Mouse (Mus musculus): ENCODE data around the gene Ncl.
"Not testable (repeated sequence)": the region's sequence is repeated elsewhere in the genome, so short reads cannot be mapped to it uniquely, and the experiment has no call there.

The Ncl gene

GRCm38 (mm10) chr1:86358229-86358905 lies 833 bp downstream of the Ncl start:
- DNase-seq, result no peak

DNA sequence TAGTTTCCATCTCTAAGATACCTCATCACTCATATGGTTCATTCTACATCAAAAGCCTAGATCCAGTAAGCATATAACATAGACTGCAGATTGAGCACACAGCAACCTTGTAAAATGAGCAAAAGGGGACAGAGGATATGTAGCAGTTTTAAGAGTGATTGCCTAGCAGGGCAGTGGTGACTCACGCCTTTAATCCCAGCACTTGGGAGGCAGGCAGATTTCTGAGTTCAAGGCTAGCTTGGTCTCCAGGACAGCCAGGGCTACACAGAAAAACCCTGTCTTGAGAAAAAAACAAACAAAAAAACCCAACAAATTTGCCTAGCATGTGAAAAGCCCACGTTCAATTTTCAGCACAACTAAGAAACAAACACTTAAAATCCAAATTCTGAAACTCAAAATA lies 5.0 kb downstream of the Ncl start:
- DNase-seq, result no peak

- no peak for DNase-seq
Measured at GRCm38 (mm10) chr1:86350576-86350975, 8.6 kb downstream of the Ncl start.

- DNase-seq, result no peak
Measured at GRCm38 (mm10) chr1:86349696-86350095, 9.5 kb downstream of the Ncl start.

- no peak for DNase-seq
Measured at GRCm38 (mm10) chr1:86349201-86349600, 10.0 kb downstream of the Ncl start.

DNA sequence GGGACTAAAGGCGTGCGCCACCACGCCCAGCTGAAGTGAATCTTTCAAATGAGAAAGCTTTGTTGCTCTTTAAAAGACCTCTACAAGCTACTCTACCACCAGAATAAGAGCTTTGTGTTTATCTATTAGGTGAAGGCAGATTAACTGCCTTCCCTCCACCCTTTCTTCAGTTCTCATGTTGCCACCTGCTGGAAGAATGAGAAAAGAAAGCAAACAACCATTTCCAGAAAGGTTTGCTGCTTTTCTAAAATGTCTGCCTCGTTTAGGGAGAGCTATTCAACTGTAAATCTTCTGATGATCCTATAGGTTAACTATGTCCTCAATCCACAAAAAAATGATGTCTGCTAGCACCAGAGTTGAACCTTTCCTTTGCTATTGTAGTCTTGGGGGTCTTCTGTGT lies 10.4 kb downstream of the Ncl start:
- no peak for DNase-seq

DNA sequence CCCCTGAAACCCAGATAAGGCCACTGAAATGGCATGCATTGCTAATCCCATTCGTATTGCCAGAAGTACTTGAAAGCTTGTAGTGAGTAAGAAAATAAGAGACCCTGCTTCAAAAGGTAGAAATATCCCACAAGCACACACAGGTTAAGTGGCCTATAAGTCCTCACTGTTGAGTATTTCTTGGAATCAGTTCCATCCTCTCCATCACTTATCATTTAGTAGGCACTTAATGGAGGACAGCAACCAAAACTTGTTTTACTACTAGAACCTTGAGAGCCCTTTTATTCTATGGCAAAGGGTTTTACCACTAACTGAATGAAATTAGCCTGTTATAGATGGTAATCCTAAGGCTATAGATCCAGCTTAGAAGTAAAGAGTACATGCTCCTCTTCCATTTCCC lies 11.1 kb downstream of the Ncl start:
- DNase-seq, result no peak

DNA sequence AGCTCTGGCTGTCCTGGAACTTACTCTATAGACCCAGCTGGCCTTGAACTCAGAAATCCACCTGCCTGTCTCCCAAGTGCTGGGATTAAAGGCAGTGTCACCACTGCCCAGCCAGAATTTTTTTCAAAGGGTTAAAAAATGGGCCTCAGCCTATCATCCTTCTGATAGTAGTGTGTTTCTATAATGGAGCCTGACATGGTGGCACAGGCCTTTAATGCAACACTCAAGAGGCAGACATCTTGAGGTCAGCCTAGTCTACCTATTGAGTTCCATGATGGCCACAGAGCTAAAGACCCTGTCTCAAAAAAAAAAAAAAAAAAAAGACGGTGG lies 11.5 kb downstream of the Ncl start:
- DNase-seq, result no peak

DNA sequence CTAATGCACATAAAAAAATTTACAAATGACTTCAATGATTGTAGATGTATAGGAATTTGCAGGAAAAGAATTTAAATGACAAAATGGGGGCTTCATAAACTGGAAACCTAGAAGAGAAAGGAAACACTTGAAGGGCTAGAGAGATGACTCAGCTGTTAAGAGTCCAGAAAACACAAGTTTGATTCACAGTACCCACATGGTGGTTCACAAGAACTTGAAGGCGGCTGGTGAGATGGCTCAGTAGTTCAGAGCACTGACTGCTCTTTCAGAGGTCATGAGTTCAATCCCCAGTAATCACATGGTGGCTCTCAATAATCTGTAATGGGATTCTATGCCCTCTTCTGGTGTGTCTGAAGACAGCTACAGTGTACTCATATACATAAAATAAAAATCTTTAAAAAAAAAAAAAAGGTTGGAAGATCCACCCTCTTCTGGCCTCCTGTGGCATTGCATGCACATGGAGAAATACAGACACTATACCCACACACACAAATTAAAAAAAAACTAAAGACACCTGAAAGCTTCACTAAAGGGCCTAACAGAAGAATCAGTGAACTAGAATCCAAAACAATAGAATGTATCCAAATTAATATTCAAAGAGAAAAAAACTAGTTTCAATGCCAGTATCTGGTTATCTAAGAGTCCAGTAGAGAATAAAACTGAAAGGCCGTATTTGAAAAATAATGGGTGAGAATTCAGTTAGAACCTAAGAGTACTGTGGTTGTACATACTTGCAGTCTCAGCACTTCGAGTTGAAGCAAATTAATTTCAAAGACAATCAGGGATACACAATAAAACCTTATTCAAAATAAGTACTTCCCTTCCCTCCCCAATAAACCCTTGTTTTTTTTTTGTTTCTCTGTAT lies 12.1 kb downstream of the Ncl start:
- DNase-seq, result no peak

GRCm38 (mm10) chr1:86345956-86346355 lies 13.2 kb downstream of the Ncl start:
- no peak for DNase-seq

- no peak for DNase-seq
Measured at GRCm38 (mm10) chr1:86345069-86345468, 14.1 kb downstream of the Ncl start.

DNA sequence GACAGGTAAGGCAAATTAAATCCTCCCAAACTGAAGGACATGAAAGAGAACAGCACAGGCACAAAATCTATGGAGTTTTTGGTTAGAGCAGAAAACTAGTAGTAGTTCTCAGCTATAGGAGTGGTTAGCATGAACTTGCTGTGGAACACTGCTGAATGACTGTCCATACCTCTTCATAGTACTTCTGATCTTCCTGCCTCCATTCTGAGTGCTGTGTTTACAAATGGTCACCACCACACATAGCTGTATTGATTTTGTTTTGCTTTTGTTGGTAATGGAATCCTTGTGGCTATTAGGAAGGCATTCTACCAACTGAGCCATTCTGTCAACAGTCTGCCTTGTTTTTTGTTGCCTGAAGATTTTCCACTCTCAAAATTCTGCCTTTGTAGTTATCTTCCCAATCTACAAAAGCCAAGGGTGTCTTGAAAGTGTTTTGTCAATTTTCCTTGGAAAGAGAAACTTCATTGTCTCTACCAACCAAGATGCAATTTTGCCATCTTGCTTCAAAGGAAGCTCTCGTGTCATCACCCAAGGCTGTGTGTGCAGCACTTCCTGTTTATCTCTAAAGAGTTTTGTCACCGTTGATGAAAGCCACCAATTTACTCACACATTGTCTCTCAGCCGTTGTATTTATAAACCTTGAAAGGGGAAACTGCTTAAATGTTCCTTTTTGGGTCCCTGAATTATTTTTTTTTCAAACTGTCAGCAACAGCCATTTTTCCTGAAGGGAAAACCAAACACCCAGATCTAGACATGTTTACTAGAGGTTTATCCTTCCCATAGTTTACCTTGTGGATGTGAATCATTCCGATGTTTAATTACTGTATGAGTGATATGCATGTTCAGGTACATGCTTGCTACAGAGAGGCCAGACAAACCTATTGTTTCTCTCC lies 15.0 kb downstream of the Ncl start:
- no peak for DNase-seq

- DNase-seq, result no peak
Measured at GRCm38 (mm10) chr1:86343087-86343645, 16.0 kb downstream of the Ncl start.

- no peak for DNase-seq
Measured at GRCm38 (mm10) chr1:86342371-86342770, 16.8 kb downstream of the Ncl start.

GRCm38 (mm10) chr1:86341096-86341495 lies 18.1 kb downstream of the Ncl start:
- not testable (repeated sequence) for DNase-seq

GRCm38 (mm10) chr1:86339156-86339812 lies 19.9 kb downstream of the Ncl start:
- peak; percentile 63 for DNase-seq

DNA sequence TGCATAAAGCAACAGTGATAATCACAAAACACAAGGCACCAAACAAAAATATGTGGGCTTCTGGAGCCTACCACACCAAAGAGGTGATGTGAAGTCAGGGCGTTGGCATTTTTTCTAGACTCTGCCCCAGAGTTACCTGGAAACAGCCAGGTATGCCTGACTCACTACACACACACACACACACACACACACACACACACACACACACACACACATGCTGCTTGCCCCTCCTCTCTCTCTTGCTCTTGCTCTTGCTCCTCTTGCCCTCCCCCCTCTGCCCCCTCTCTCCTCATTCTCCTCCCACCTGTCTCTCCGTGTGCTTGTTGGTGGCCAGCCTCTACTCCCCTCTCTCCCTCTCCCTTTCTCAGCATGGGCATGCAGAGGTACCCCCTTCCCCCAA lies 22.9 kb downstream of the Ncl start:
- no peak for DNase-seq

GRCm38 (mm10) chr1:86320822-86321413 lies 38.3 kb downstream of the Ncl start:
- DNase-seq, result no peak

- DNase-seq, result no peak
Measured at GRCm38 (mm10) chr1:86313772-86314125, 45.5 kb downstream of the Ncl start.

GRCm38 (mm10) chr1:86313096-86313771 lies 46.0 kb downstream of the Ncl start:
- no peak for DNase-seq

DNA sequence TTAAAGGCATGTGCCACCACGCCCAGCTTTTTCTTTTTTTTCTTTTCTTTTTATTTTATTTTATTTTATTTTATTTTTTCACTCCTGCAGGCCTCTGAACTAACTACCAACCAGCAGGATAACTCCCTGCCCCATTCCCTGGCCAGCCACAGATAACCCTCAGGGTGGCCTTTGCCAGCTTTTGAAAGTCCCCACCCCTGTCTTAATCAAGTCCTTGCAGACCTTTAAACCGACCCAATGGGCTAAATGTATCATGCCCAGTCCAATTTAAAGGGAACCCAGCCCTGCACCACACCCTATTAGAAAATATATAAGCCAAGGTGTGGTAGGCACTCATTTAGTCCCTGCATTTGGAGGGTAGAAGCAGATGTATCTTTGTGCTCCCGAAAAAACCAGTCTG lies 46.9 kb downstream of the Ncl start:
- DNase-seq, result no peak
